ENCODE assay signal across 14 mouse cellular contexts in the genomic region with DNA sequence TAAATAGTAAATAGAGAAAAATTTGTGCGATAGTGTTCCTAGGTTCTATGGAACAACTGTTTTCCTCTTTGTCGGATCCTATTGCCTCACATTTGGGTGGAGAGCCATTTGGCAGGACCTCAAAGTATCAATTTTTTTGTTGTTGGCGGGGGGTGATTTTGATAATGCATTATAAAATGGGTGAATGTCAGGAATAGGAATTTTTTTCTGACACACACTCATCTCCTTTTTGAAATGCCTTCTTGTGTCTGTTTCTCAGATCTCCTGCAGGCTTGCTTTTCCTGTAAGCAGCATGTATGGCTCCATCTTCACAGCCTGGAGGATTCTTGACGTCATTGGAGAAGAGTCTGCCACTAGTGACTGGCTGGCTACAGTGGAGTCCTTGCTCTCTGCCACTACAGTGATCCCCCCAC.
A peak's percentile ranks its signal among the peaks of the same experiment; 100 is the strongest.
DNase-seq lines count a peak whose midpoint lies in the region; ATAC-seq lines count a peak whose summit lies in the region.
"Had no signal": no experiment of that assay in that cellular context is flagged by ENCODE, and none has a peak within 500 bp of the region (broad histone marks: within the 10 kb centered on the region; RNA-seq: fewer than 3 reads in every experiment).

No protein-coding gene starts in this region.

- no peak overlapping the region for H3K9ac ChIP-seq in neural tube, embryonic 13.5 days
- no peak overlapping the region for H3K9ac ChIP-seq in neural tube, embryonic 15.5 days (replicated peaks)

- H3K4me3 ChIP-seq in neural tube, embryonic 13.5 days: no peak overlapping the region
- no peak overlapping the region for H3K4me3 ChIP-seq in neural tube, embryonic 15.5 days (replicated peaks)
- H3K4me3 ChIP-seq: gastrocnemius, adult 2 months had no signal

- H3K27ac ChIP-seq in neural tube, embryonic 13.5 days (replicated peaks): 0 out of 2 replicates have a peak overlapping the region, but pooled peaks have one; percentile 24
- no peak overlapping the region; the same call in 1 of the 2 replicates for H3K27ac ChIP-seq in neural tube, embryonic 15.5 days (replicated peaks)
- H3K27ac ChIP-seq: gastrocnemius, adult 2 months; macrophage had no signal

- peak; percentile 26 for DNase-seq in layer of hippocampus, adult 11-12 months (ENCODE audit: low spot score)
- no peak for DNase-seq in layer of hippocampus, adult 8-10 months (ENCODE audit: low spot score in 2 of 2)
- DNase-seq in cerebellum, postnatal 25 days: peak; percentile 42 to 55
- DNase-seq in yolk sac, embryonic 10.5 days (ENCODE audit: low spot score): no peak
- DNase-seq in right cerebral cortex, adult 18-20 months: no peak
- DNase-seq: gastrocnemius, adult 2 months; liver; right cerebral cortex, postnatal 4 days had no signal

- no peak for ATAC-seq in neural tube, embryonic 13.5 days (ENCODE audit: low read depth)
- ATAC-seq in neural tube, embryonic 15.5 days (ENCODE audit: low FRiP score): no peak
- ATAC-seq in granulocyte monocyte progenitor cell, adult 5-6 weeks (replicated peaks; ENCODE audit: poor library complexity, severe bottlenecking): no peak
- ATAC-seq: activated CD4-positive, CD25-positive, alpha-beta regulatory T cell, adult 4 months; CD4-positive, CD25-positive, alpha-beta regulatory T cell, adult 4 months had no signal

- no peaks in the 10 kb centered on the region for H3K36me3 ChIP-seq in neural tube, embryonic 13.5 days
- no peaks in the 10 kb centered on the region for H3K36me3 ChIP-seq in neural tube, embryonic 15.5 days

- WGBS in neural tube, embryonic 13.5 days: 69% methylated on average over 4 of the region's 4 CpGs
- 78% methylated on average over 4 of the region's 4 CpGs for WGBS in neural tube, embryonic 15.5 days

- H3K4me1 ChIP-seq in neural tube, embryonic 13.5 days (replicated peaks): 0 out of 2 replicates have a peak, but pooled peaks cover 7% of the 10 kb centered on the region
- H3K4me1 ChIP-seq in neural tube, embryonic 15.5 days: no peaks in the 10 kb centered on the region

- H3K27me3 ChIP-seq in neural tube, embryonic 13.5 days: no peaks in the 10 kb centered on the region
- no peaks in the 10 kb centered on the region for H3K27me3 ChIP-seq in neural tube, embryonic 15.5 days (replicated peaks)

- H3K9me3 ChIP-seq in neural tube, embryonic 13.5 days: no peaks in the 10 kb centered on the region
- no peaks in the 10 kb centered on the region for H3K9me3 ChIP-seq in neural tube, embryonic 15.5 days (replicated peaks)

- no peak overlapping the region for H3K4me2 ChIP-seq in neural tube, embryonic 13.5 days
- H3K4me2 ChIP-seq in neural tube, embryonic 15.5 days: no peak overlapping the region

Comparison
In these comparisons a context has a peak if more than half of its experiments do, and no peak if none do; other contexts are left out.
1. DNase-seq: peak in layer of hippocampus, adult 11-12 months (single experiment) and cerebellum, postnatal 25 days (2 of 2); none in layer of hippocampus, adult 8-10 months (0 of 2), yolk sac, embryonic 10.5 days (single experiment) and right cerebral cortex, adult 18-20 months (single experiment).